Mouse (Mus musculus) central nervous system, embryonic 11.5 days (tissue): ENCODE measurements around the gene Hsfy2. TPM values are rescaled to one million over a fixed set of nuclear protein-coding genes. Genes with fewer than 3 reads are reported as not detected.

Source experiments
- polyA plus RNA-seq: library from polyadenylated mRNA; depleted of rRNA; stranded (reverse); fragments of >200 nt; gene quantifications from 2 replicates; pipeline ENCODE4 v1.2.3, GENCODE M21; 2012; rRNA removed

Gene Hsfy2
- polyA plus RNA-seq = not detected in 2 replicates

DNA sequence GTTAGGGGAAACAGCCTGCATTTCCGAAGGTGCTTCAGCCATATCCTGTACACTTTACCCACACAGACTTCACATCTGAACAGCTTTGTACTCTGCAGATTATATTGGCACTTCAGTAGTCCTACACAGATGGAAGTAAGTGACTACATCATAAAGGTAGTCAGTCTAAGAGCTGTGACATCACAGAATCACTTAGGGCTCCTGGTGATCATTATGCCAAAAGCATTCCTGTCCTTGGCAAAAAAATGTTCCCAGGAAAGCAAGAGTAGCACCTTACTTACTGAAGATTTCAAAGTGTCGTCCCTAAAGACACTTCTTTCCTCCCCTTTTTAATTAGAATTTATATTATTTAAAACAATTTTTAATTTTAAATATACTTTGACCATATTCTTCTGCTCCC, at the start of gene Hsfy2:
Hsfy2 (minus strand) TSS at position 101 of the 400 bp plus-strand sequence.

